Mouse (Mus musculus) monocyte, adult 5-6 weeks (primary cell): ENCODE measurements around the gene Ntmt1. TPM values are rescaled to one million over a fixed set of nuclear protein-coding genes. Genes with fewer than 3 reads are reported as not detected.

ENCODE experiments used
- ATAC-seq: fragments of 153-309, 156-312 bp; replicated peaks from 2 replicates; pipeline ENCODE4 v1.8.0; 2017; ENCODE audit warnings: mild to moderate bottlenecking; ENCODE audit not compliant: low TSS enrichment, insufficient number of reproducible peaks, severe bottlenecking, poor library complexity, low FRiP score
- total RNA-seq: library from RNA; stranded (forward); fragments of 200-1000, 200-491, 200-594 nt; gene quantifications from 3 replicates; pipeline ENCODE4 v1.2.3, GENCODE M21; 2017

Gene Ntmt1
- total RNA-seq, 1 experiment from 2014 or later = 15.9 TPM

DNA sequence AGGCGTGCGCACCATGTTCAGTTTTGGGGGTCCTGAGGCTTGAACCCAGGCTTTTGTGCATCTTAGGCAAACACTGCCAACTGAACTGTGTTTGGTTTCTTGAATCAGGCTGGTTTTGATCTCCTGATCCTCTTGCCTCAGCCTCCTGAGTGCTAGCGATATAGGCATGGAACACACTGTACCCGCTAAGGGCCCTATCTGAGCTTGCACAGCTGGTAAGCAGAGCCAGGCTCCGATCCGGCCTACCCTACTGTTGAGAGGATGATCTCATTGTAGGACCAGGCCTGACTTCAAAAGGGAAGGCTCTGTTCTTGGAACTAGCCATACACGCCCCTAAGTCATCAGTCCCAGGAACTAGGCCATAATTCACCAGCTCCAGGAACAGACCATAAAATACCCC, 2.9 kb downstream of the Ntmt1 start:
- ATAC-seq = no peak

DNA sequence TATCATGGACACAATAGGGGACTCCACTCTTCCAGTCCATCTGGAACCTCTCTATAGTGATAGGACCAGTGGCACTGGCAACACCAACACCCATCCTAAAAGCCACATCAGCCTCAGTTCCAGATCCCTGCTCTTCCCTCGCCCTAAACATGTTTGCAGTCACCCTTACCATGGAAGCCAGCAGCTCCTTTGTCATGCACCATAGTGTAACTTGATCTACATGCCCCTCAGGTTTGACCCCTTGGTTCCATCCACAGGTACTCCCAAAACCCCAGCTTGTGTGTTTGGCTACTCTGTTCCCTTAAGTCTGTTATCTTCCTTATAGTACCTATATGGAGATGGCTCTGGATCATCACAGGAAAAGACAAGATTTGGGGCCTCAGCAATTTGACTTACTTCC, 8.8 kb downstream of the Ntmt1 start:
- no peak for ATAC-seq

DNA sequence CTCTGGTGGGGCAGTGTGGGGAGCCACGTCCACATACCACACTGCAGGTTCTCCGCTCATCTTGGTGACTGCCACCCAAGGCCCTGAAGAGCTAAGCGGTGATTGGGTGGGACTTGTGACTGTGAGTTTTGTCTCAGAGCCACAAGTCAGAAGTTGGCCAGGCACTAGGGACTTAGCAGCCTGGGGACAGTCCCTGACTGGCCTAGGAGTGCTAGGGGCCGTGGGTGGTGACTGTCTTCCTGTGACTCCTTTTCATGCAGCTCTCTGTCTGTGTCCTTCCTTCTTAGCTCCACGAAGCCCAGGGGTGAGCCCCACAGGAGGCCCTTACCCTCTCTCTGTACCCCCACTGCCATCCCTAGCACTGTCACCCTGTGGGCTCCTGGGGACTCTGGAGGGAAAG, 12.2 kb downstream of the Ntmt1 start:
- ATAC-seq = no peak

DNA sequence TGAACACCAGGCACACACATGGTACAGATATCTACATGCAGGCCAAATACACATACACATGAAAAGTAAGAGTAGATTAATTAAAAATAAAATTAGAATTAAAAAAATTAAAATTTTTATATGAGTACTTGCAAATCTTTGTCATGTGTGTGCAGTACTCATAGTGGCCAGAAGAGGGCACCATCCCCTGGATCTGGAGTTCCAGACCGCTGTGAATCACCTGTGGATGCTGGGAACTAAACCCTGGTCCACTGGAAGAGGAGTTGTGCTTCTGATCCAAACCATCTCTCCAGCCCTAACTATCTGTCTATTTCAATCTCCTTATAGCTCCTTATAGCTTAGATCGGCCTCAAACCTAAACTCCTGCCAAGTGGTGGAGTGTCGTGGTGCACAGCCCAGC, 13.4 kb downstream of the Ntmt1 start:
- ATAC-seq = no peak

DNA sequence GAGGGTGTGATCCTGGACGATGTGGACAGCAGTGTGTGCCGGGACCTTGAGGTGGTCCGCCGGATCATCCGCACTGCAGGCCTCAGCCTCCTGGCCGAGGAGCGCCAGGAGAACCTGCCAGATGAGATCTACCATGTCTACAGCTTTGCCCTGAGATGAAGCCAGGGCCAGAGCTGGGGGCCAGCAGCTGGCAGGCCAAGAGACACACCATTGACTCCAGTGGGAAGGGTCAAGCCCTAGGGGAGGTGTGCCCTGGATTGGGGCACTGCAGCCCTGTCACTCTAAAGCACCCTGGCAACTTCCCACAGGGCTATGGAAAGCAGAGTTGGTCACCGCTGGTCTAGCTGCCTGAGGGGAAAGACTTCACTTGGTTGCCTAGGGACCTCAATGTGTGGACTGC, 14.8 kb downstream of the Ntmt1 start:
- no peak for ATAC-seq

DNA sequence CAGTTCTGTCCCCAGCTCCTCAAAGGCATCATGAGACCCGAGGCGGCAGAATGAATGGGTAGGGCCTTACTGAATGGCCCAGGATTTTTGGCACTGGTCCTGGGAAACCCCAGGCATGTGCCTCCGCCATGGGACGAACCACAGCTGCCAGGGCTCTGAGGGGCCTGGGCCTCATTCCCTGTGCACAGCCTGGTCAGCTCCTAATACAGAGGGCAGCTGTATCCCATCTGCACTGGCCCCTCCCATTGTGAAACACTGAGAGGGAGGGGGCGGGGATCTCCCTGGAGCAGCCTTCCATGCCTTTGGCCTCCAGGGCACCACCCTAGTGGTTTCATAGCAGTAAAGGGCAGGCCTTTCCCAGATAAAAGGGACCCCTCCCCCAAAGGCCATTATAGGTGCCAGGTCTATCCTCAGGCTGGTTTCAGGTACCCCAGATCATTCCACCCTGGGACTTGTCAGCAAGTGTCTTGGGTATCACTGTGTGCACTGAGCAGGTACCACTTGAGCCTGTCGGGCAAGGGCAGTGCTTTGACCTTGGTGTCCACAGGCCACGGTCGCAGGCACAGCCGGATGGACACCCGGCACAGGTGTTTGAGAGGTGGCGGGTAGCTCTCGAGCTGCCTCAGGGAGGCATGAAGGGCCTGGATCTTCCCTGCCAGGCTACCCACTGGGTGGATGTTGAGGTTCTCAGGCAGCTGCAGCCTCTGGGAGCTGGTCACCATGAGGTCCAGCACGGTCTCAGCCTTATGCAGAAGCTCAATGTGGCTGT, 15.9 kb downstream of the Ntmt1 start:
- ATAC-seq = no peak

DNA sequence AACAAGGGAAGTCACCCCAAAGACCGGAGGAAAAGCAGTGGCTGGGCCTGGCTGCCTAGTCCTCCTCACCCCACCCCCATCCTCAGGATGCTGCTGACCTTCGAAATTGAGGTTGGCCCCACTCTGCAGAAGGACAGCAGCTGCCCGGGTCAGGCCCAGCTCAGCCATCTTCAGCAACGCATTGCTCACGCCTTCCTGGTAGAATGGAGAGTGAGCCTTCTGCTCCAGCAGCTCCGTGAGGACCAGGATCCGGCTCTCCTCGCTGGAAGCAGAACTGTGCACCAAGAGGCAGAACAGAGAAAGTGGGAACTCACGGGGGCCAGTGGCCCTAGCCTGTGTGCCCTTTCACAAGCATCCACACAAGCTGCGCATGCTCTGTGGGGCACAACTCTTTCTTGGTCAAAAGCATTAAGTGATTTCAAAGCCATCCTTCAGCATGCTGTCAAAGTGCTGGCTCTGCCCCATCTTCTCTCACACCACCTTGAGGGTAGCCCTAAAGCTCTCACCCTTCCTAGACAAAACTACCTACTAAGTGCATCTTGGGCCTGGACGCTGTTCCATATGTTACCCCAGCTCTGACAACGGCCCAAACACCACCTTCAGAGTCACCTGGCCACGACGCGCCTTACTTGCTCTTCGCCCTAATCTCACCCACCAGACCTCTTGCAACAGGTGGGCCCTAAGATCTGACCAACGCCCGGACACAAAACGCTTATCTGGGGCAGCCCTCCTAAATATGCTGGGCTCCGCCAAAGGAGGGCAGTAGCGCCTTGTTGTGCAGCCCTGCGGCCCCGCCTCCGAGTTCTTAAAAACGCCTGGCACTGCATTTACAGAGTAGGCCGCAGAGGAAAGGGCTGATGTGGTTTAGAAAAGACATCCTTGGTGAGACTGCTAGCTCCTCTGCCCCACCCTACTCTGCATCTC, 19.5 kb downstream of the Ntmt1 start:
- no peak for ATAC-seq

DNA sequence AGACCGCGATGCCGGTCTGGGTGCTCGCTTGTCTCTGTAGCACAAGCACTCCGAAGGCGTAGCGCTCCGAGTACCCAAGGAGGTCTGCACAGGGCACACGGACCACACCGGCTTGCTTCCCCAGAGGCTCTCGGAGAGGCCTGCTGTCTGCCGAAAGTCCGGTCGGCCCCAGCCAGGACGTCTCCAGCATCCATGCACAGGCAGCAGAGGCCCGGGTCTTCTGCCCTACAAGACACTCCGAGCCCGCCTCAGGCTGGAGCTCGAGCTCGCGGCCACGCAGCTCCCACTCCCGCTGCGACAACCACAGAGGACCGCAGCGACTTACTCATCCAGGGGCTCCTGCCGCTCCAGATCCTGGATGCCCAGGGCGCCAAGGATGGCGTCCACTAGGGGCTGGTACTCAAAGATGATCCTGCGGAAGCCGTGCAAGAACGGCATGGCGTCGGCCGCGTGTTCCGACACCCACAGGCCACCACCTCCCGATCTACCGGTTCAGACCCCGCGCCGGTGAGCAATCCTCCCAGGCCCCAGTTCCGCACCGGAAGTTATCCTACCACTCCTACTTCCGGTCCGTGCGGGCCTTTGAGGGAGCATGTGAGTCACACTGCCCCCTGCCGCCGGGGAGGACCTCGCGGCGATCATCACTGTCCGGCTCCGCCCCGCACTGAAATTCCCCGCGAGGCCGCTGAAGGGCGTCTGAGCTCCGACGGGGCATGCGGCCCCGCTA, 20.3 kb downstream of the Ntmt1 start:
- ATAC-seq = peak; percentile 89

DNA sequence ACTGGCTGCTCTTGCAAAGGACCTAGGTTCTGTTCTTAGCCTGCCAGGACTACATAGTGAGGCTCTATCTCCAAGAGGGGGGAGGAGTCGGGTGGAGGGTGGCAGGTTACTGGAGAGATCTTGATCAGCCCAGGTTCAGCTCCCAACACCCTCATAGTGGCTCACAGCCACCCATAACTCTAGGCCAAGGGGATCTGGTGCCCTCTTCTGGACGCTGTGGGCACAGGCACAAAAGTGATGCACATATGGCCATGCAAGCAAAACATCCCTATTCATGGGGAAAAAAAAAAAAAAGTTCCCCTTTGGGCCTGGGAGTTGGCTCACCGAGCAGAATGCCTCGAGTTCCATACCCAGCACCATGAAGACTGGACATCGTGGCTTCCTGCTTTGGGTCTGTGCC, 21.7 kb downstream of the Ntmt1 start:
- no peak for ATAC-seq

DNA sequence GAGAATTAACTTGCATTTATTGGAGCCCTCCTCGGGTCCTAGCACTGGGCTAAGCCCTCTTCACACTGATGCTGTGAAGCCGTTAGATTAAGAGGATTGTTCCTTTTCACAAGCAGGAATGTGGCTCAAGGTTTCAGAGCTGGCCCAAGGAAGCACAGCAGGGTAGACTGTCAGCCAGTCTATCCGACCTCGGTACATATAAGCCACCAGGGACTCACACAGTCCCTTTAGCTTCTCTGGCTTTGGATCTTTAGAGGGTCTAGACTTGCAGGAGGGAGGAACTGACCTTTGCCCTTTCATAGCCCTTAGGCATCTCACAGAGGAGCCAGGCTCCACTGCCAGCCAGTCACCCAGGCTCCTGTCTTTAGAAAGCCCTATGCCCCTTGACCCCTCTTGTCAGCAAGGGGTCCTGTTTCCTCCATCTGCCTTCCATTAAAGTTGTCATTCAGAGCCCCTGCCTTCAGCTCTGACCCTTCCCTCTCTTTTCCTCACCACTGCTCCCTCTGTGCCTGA, 22.7 kb downstream of the Ntmt1 start, which contains the start of gene Asb6:
Gene Asb6, minus strand, starts transcription at position 51 of the 513 bp plus-strand sequence.
- ATAC-seq = no peak

DNA sequence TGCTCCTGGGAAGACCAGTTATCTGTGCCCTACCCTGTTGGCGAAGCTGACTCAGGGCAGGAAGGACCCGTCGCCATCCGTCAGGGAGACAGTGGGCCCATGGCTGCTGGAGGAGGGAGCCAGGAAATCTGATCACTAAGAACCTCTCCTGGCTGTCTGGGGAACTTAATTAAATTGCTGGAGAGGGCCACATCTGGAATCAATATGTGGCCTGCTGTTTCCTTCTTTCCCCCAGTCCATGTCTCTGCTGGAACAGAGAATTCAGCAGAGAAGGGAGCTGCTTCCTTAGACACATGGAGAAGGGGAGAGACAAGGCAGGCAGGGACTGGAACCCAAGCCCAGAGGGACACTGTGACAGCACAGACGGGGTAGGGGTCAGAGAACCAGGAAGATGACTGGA, 26.0 kb downstream of the Ntmt1 start:
- ATAC-seq = no peak

DNA sequence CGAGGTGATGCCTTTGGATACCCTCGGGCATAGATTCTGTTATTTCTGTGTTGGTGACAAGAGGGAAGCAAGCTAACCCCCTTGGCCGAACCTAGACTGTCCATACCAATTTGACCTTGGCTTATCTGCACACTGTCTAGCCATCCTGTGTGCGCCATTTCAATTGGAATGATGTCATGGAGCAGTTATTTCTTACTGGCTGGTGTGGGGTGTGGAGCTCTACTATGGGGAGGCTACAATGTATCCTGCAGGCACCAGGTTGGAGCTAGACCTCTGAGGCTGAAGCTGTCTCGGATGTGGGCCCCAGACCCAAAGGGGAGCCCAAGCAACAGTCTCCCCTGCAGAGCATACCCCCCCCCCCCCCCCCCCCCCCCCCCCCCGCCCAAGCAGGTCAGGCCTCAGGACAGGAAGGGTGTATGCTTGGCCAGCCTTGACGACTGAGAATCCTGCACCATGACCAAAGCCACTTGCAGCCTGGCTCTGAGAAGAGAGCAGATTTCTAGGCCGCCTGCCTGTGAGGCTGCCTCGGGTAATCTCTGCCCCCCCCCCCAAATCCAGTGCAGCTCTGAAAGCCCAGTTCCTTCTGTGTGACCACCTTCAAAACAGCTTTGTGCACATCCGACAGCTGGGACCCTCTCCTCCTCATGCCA, 26.9 kb downstream of the Ntmt1 start, which contains the start of gene Prrx2:
Gene Prrx2, plus strand, starts transcription at position 600 of the 650 bp plus-strand sequence.
- ATAC-seq = no peak

DNA sequence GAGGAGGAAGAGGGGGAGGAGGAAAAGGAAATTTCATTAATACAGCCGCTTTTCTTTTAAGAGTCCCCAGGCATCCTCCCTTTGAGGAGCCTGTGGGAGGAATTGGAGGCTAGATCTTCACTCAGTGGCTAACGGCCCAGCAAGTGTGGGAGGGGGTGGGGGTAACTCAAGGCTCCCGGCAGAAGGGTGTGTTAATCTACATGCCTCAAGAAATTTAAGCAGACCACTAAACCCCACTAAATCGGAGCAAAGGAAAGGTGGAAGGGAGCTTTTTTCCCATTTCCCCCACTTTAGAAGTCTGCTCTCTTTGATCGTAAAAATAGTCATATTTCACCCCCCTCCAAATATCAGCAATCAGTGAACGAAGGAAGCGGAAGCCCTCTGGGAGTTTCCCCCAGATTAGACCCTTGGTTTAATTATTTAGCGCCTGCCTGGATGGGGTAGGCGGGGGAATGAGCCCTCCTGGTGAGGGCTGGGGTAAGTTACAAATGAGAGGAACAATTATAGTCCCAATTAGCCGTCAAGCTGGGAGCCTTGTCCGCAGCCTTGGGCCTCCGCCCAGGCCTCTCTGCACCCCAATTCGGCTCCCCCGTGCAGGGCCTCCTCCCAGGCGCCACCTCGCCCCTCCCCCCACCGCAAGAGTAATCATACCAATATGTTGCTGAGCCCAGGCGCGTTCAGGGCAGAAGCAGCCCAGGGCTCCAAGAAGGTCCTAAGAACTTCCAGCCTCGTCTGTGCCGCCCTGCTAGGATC, 28.8 kb downstream of the Ntmt1 start:
- no peak for ATAC-seq

DNA sequence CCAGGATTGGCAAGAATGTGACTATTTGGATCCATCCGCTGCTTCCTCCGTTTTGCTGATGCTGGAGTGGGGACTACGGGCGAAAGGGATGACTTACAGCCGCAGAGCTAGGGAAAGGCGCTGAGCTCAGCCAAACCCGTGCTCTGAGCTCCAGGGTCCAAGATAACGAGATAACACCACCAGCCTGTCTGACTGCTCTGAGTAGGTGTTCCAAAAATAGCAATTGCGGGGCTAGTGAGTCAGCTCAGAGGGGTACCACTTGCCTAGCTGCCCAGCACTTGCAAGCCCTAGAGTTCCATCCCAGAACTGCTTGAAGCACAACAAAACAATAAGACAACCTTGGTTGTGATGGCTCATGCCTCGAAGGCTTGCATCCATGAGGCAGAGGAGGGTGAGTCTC, 35.0 kb downstream of the Ntmt1 start:
- ATAC-seq = no peak

DNA sequence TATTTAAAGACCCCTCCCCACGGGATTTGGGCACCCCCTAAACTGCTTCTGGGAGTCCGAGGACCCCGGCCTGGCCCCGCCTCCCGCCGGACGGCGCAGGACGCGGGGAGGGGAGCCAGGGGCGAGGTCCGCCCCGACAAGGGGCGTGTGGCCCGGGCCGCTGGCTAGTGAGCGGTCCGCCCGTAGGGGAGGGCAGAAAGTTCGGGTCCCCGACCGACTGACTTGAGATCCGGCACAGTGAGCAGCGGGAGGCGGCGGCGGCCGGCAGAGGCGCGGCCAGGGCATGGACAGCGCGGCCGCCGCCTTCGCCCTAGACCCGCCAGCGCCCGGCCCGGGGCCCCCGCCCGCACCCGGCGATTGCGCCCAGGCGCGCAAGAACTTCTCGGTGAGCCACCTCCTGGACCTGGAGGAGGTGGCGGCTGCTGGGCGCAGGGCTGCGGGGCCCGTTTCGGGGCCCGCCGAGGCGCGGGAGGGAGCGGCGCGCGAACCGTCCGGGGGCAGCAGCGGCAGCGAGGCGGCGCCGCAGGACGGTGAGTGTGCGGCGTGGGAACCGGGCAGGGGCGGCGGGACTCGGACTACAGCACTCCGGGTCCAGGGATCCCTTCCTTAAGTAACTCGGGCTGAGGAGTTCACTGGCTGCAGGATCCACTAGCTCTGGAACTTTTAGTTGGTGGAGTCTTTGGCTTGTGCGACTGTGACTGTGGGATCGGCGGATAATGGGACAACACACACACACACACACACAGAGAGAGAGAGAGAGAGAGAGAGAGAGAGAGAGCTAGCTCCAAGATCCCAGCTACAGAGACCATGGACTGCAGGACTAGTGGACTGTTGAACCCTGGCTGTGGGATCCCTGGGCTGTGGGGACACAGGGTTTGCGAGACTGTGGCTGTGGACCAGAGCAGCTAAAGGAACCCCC, 37.8 kb downstream of the Ntmt1 start:
- ATAC-seq = no peak

DNA sequence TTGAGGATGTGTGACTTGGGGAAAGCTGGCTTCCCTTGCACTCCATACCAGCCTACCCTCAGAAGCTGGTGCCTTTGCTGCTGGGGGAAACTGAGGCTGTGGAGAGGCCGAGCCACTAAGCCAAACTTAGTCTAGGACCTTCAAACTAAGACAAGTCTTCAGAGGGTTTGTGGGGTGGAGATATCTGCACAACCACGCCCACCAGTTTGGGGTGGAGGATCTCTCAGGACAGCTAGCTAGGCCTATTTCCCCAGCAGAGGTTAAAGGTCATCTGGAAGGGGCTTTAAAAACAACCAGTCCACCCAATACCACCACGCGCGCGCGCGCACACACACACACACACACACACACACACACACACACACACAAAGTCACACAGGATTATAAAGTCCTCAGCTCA, 38.6 kb downstream of the Ntmt1 start:
- no peak for ATAC-seq

DNA sequence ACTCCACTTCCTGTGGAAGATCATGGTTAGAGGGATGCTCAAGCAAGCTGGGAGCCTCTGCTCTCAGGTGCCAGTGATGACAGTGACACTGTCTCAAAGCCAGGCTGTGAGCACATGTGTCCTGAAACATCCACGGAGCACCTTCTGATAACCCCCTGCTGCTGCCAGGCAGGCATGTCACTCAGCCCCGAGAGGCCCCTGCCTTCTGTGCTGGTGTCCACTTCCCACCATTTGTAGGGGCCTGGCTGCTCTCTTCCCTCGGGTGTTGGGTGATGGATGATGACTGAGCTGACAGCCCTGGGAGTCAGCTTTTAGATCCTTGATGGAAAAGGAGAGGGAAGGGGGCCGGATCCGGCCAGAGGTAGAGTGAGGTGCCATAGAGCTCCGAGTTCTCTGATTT, 39.1 kb downstream of the Ntmt1 start:
- ATAC-seq = no peak
